Mouse (Mus musculus): ENCODE measurements around the gene Slc35f1.

- TF ChIP-seq CTCF (IDR thresholded peaks at IDR 0.05; ENCODE audit: borderline replicate concordance, insufficient read depth, low read depth, low read length), result no peak
- no peak for TF ChIP-seq POLR2A (IDR thresholded peaks at IDR 0.05; ENCODE audit: borderline replicate concordance, insufficient read depth, low read length)
These were observed 28.0 kb downstream of the Slc35f1 start for GRCm38 (mm10) chr10:52718199-52718917.

All from cerebellum, adult 2 months (tissue).